Mouse (Mus musculus) kidney, embryonic 16.5 days (tissue): ENCODE data around the gene Nelfb. TPM values are rescaled to one million over a fixed set of nuclear protein-coding genes. Genes with fewer than 3 reads are reported as not detected.

Experiments used
- ATAC-seq: fragments of 200-750 bp; cut with Nextera tagmentation; 2 replicates; pipeline ENCODE4 v1.8.0; 2017; ENCODE audit warnings: moderate TSS enrichment; ENCODE audit not compliant: low FRiP score, low TSS enrichment
- H3K27ac ChIP-seq: fragments of 300-500 bp; sonication (generic); 2 replicates; pipeline ENCODE4 v1.5.1; 2014; ENCODE audit warnings: low read length
- H3K27me3 ChIP-seq: fragments of 300-500 bp; sonication (generic); 2 replicates; pipeline ENCODE4 v1.6.1; 2014; ENCODE audit warnings: low read length, control low read depth, mixed read lengths; ENCODE audit not compliant: insufficient read depth
- H3K36me3 ChIP-seq: fragments of 300-500 bp; sonication (generic); 2 replicates; pipeline ENCODE4 v1.6.1; 2014; ENCODE audit warnings: low read length, control low read depth, mixed read lengths; ENCODE audit not compliant: insufficient read depth
- H3K4me1 ChIP-seq: fragments of 300-500 bp; sonication (generic); 2 replicates; pipeline ENCODE4 v1.6.1; 2014; ENCODE audit warnings: low read length, control low read depth, mixed read lengths; ENCODE audit not compliant: insufficient read depth
- H3K4me2 ChIP-seq: fragments of 300-500 bp; sonication (generic); replicated peaks from 2 replicates; pipeline ENCODE4 v1.6.1; 2014; ENCODE audit warnings: low read depth, low read length
- H3K4me3 ChIP-seq: fragments of 300-500 bp; sonication (generic); 2 replicates; pipeline ENCODE4 v1.5.1; 2014; ENCODE audit warnings: mild to moderate bottlenecking, low read length
- H3K9ac ChIP-seq: fragments of 300-500 bp; sonication (generic); replicated peaks from 2 replicates; pipeline ENCODE4 v1.6.1; 2014; ENCODE audit warnings: low read length
- H3K9me3 ChIP-seq: fragments of 300-500 bp; sonication (generic); 2 replicates; pipeline ENCODE4 v1.6.1; 2016; ENCODE audit warnings: low read length, control low read depth
- WGBS: fragments of 180-500 bp; shearing (Covaris S2); extraction: QIAGEN DNeasy Blood & Tissue Kit; methylation state at CpG from one replicate; pipeline ENCODE4 v1.1.7; 2014; 5-methylcytosine and 5-hydroxymethylcytosine counted together
- polyA plus RNA-seq: library from polyadenylated mRNA; unstranded; fragments of >200 nt; fragmentation: Nextera tagmentation; extraction: Ambion mirVana; gene quantifications from 2 replicates; pipeline ENCODE4 v1.2.1, GENCODE M21; 2015

Nelfb gene
- polyA plus RNA-seq, 1 experiment from 2014 or later, result 138 TPM

- Histone ChIP-seq H3K9me3 (no peaks in the 10 kb centered on the region), H3K4me1 (peaks cover 78% of the 10 kb centered on the region), H3K27ac (peak within 1 kb of the TSS; percentile 91), H3K4me3 (peak within 1 kb of the TSS; percentile 67), H3K9ac (peak within 1 kb of the TSS; percentile 76), H3K4me2 (peak within 1 kb of the TSS; percentile 87), H3K36me3 (peaks cover 2% of the 10 kb centered on the region; the same call in 1 of the 2 replicates), H3K27me3 (peaks cover 38% of the 10 kb centered on the region)
- 0% methylated on average over 35 of the region's 35 CpGs for WGBS
- peak; percentile 89 for ATAC-seq
These were observed 30.8 kb downstream of the Nelfb start, which contains the start of gene Nrarp for GRCm38 (mm10) chr2:25180478-25180903. Nrarp (plus strand) TSS chr2:25180758.

GRCm38 (mm10) chr2:25179566-25180217, 31.6 kb downstream of the Nelfb start:
- no peak for ATAC-seq
- Histone ChIP-seq H3K9ac (peak overlapping the region; percentile 59), H3K36me3 (peaks cover 2% of the 10 kb centered on the region; the same call in 1 of the 2 replicates), H3K4me1 (peaks cover 78% of the 10 kb centered on the region), H3K27me3 (peaks cover 37% of the 10 kb centered on the region), H3K27ac (peak overlapping the region; percentile 63), H3K4me2 (peak overlapping the region; percentile 87), H3K4me3 (peak overlapping the region; percentile 67), H3K9me3 (no peaks in the 10 kb centered on the region)
- WGBS, result 20% methylated on average over 15 of the region's 15 CpGs

GRCm38 (mm10) chr2:25178285-25178972, 32.9 kb downstream of the Nelfb start:
- Histone ChIP-seq H3K27ac (peak overlapping the region; percentile 91), H3K4me1 (peaks cover 75% of the 10 kb centered on the region), H3K9me3 (no peaks in the 10 kb centered on the region), H3K4me2 (peak overlapping the region; percentile 2; the same call in 1 of the 2 replicates), H3K27me3 (peaks cover 32% of the 10 kb centered on the region), H3K36me3 (no peaks in the 10 kb centered on the region), H3K9ac (peak overlapping the region; percentile 25; the same call in 1 of the 2 replicates), H3K4me3 (no peak overlapping the region)
- ATAC-seq, result no peak
- WGBS, result 25% methylated on average over 10 of the region's 10 CpGs

- Histone ChIP-seq H3K4me2 (peak overlapping the region; percentile 44), H3K27me3 (peaks cover 25% of the 10 kb centered on the region), H3K4me3 (peak overlapping the region; percentile 8), H3K9ac (peak overlapping the region; percentile 40; the same call in 1 of the 2 replicates), H3K9me3 (no peaks in the 10 kb centered on the region), H3K27ac (peak overlapping the region; percentile 91), H3K36me3 (no peaks in the 10 kb centered on the region), H3K4me1 (peaks cover 75% of the 10 kb centered on the region)
- 3% methylated on average over 6 of the region's 6 CpGs for WGBS
- peak; percentile 63 for ATAC-seq
These were observed 33.6 kb downstream of the Nelfb start for GRCm38 (mm10) chr2:25177685-25178084.

- H3K4me2 ChIP-seq, result peak overlapping the region; percentile 44
- H3K27ac ChIP-seq, result peak overlapping the region; percentile 91
- ATAC-seq, result no peak
- H3K27me3 ChIP-seq, result peaks cover 23% of the 10 kb centered on the region
- H3K9me3 ChIP-seq, result no peaks in the 10 kb centered on the region
- peak overlapping the region; percentile 8 for H3K4me3 ChIP-seq
- peak overlapping the region; percentile 40 for H3K9ac ChIP-seq
- H3K4me1 ChIP-seq, result peaks cover 79% of the 10 kb centered on the region
- no peaks in the 10 kb centered on the region for H3K36me3 ChIP-seq
- 19% methylated on average over 4 of the region's 4 CpGs for WGBS
These were observed 34.2 kb downstream of the Nelfb start for GRCm38 (mm10) chr2:25177076-25177475.

GRCm38 (mm10) chr2:25176573-25176972, 34.7 kb downstream of the Nelfb start:
- ATAC-seq, result no peak
- H3K4me2 ChIP-seq, result peak overlapping the region; percentile 44
- 44% methylated on average over 6 of the region's 6 CpGs for WGBS
- H3K9me3 ChIP-seq, result no peaks in the 10 kb centered on the region
- peaks cover 21% of the 10 kb centered on the region for H3K27me3 ChIP-seq
- H3K4me1 ChIP-seq, result peaks cover 77% of the 10 kb centered on the region
- H3K36me3 ChIP-seq, result no peaks in the 10 kb centered on the region
- peak overlapping the region; percentile 40 for H3K9ac ChIP-seq
- no peak overlapping the region; the same call in 1 of the 2 replicates for H3K4me3 ChIP-seq
- peak overlapping the region; percentile 91 for H3K27ac ChIP-seq

- Histone ChIP-seq H3K27ac (peak overlapping the region; percentile 3; the same call in 1 of the 2 replicates), H3K36me3 (no peaks in the 10 kb centered on the region), H3K4me1 (peaks cover 74% of the 10 kb centered on the region), H3K4me3 (no peak overlapping the region), H3K4me2 (no peak overlapping the region), H3K9me3 (no peaks in the 10 kb centered on the region), H3K27me3 (peaks cover 12% of the 10 kb centered on the region), H3K9ac (no peak overlapping the region)
- 74% methylated on average over 4 of the region's 4 CpGs for WGBS
- no peak for ATAC-seq
These were observed 35.6 kb downstream of the Nelfb start for GRCm38 (mm10) chr2:25175690-25176078.

GRCm38 (mm10) chr2:25174866-25175689, 36.2 kb downstream of the Nelfb start:
- peaks cover 10% of the 10 kb centered on the region; the same call in 1 of the 2 replicates for H3K27me3 ChIP-seq
- no peak overlapping the region for H3K4me2 ChIP-seq
- H3K9me3 ChIP-seq, result no peaks in the 10 kb centered on the region
- peak overlapping the region; percentile 48 for H3K27ac ChIP-seq
- WGBS, result 49% methylated on average over 7 of the region's 7 CpGs
- H3K4me1 ChIP-seq, result peaks cover 76% of the 10 kb centered on the region
- no peak overlapping the region for H3K9ac ChIP-seq
- no peak for ATAC-seq
- H3K36me3 ChIP-seq, result no peaks in the 10 kb centered on the region
- no peak overlapping the region for H3K4me3 ChIP-seq

GRCm38 (mm10) chr2:25173821-25174220, 37.5 kb downstream of the Nelfb start:
- 90% methylated on average over 4 of the region's 4 CpGs for WGBS
- peaks cover 76% of the 10 kb centered on the region for H3K4me1 ChIP-seq
- H3K9me3 ChIP-seq, result no peaks in the 10 kb centered on the region
- no peak for ATAC-seq
- H3K36me3 ChIP-seq, result no peaks in the 10 kb centered on the region
- H3K4me2 ChIP-seq, result no peak overlapping the region
- no peak overlapping the region for H3K27ac ChIP-seq
- H3K9ac ChIP-seq, result no peak overlapping the region
- H3K27me3 ChIP-seq, result peaks cover 3% of the 10 kb centered on the region; the same call in 1 of the 2 replicates
- no peak overlapping the region for H3K4me3 ChIP-seq
